Mouse (Mus musculus): Measurements from ENCODE around the gene Dytn.

Dytn gene

GRCm38 (mm10) chr1:63576803-63577202 is 109.9 kb downstream of the Dytn start:
- DNase-seq, result peak; percentile 34

GRCm38 (mm10) chr1:63573864-63574611 is 112.7 kb downstream of the Dytn start:
- DNase-seq, result peak; percentile 48

- peak; percentile 71 for DNase-seq
Measured at GRCm38 (mm10) chr1:63573432-63573831, 113.3 kb downstream of the Dytn start.

Measured in heart, adult 11 months (tissue).